Mouse (Mus musculus) liver, embryonic 16.5 days (tissue): ENCODE results near the gene Veph1. TPM values are rescaled to one million over a fixed set of nuclear protein-coding genes. Genes with fewer than 3 reads are reported as not detected.

Experiments used
- ATAC-seq: fragments of 200-750 bp; cut with Nextera tagmentation; 2 replicates; pipeline ENCODE4 v1.8.0; 2017; ENCODE audit warnings: low read depth, mild to moderate bottlenecking, moderate number of reproducible peaks, moderate library complexity
- H3K27ac ChIP-seq: fragments of 300-500 bp; sonication (generic); 2 replicates; pipeline ENCODE4 v1.5.1; 2014; ENCODE audit warnings: mild to moderate bottlenecking, low read length
- H3K27me3 ChIP-seq: fragments of 300-500 bp; sonication (generic); 2 replicates; pipeline ENCODE4 v1.6.1; 2014; ENCODE audit warnings: low read depth, low read length, mixed read lengths; ENCODE audit not compliant: control insufficient read depth, insufficient read depth
- H3K36me3 ChIP-seq: fragments of 300-500 bp; sonication (generic); 2 replicates; pipeline ENCODE4 v1.6.1; 2014; ENCODE audit warnings: mild to moderate bottlenecking; ENCODE audit not compliant: control insufficient read depth, insufficient read depth
- H3K4me1 ChIP-seq: fragments of 300-500 bp; sonication (generic); 2 replicates; pipeline ENCODE4 v1.6.1; 2014; ENCODE audit warnings: low read depth, low read length, mixed read lengths; ENCODE audit not compliant: control insufficient read depth
- H3K4me2 ChIP-seq: fragments of 300-500 bp; sonication (generic); 2 replicates; pipeline ENCODE4 v1.6.1; 2014; ENCODE audit warnings: low read depth, low read length, mixed read lengths
- H3K4me3 ChIP-seq: fragments of 300-500 bp; sonication (generic); 2 replicates; pipeline ENCODE4 v1.5.1; 2014; ENCODE audit warnings: low read depth, mild to moderate bottlenecking, low read length
- H3K9ac ChIP-seq: fragments of 300-500 bp; sonication (generic); 2 replicates; pipeline ENCODE4 v1.6.1; 2014; ENCODE audit warnings: low read depth, low read length
- H3K9me3 ChIP-seq: fragments of 300-500 bp; sonication (generic); replicated peaks from 2 replicates; pipeline ENCODE4 v1.6.1; 2016; ENCODE audit warnings: low read length; ENCODE audit not compliant: control insufficient read depth
- WGBS: fragments of 180-500 bp; shearing (Covaris S2); extraction: QIAGEN DNeasy Blood & Tissue Kit; methylation state at CpG from one replicate; pipeline ENCODE4 v1.1.7; 2014; ENCODE audit not compliant: insufficient replicate concordance; 5-methylcytosine and 5-hydroxymethylcytosine counted together
- polyA plus RNA-seq: library from polyadenylated mRNA; unstranded; fragments of >200 nt; fragmentation: Nextera tagmentation; extraction: Ambion mirVana; gene quantifications from 2 replicates; pipeline ENCODE4 v1.2.1, GENCODE M21; 2015

Veph1 gene
- polyA plus RNA-seq, 1 experiment from 2014 or later = 0.12 TPM

DNA sequence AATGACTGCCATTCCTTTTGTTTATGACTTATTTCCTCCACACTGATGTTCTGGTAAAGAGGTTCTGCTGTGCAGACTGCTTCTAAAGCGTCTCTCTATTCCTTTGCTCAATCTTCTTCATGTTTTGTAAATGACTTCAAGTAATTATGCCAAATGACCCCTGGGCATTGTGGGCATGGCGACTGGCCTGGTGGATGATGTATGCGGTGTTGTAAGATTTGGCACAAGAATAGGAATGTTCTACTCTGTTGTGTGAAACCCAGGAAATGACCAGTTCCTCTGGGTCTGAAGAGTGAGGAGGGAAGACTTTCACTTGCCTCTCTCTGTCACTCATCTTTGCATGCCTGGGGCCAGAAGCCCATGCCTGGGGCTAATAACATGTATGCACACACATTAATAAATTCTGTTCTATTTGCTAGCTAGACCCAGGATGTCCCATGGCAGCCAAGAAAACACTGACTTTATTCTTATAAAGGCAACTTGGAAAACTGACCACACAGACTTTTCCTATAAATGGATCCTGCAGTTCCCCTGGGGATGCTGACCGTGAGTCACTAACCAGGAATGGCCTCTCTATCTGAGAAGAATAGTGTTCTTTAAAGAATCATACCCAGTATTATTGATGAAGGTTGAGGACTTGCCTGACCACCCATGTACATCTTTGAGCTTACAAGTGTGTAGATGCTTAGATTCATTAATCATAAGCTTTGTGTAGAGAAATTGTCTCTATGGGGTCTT, 87.6 kb downstream of the Veph1 start:
- H3K36me3 ChIP-seq = no peaks in the 10 kb centered on the region
- ATAC-seq = no peak
- H3K4me2 ChIP-seq = no peak overlapping the region
- no peaks in the 10 kb centered on the region for H3K4me1 ChIP-seq
- H3K9me3 ChIP-seq = no peaks in the 10 kb centered on the region
- no peak overlapping the region for H3K9ac ChIP-seq
- H3K27ac ChIP-seq = no peak overlapping the region
- no peaks in the 10 kb centered on the region for H3K27me3 ChIP-seq
- WGBS = 66% methylated on average over 4 of the region's 4 CpGs
- no peak overlapping the region for H3K4me3 ChIP-seq

DNA sequence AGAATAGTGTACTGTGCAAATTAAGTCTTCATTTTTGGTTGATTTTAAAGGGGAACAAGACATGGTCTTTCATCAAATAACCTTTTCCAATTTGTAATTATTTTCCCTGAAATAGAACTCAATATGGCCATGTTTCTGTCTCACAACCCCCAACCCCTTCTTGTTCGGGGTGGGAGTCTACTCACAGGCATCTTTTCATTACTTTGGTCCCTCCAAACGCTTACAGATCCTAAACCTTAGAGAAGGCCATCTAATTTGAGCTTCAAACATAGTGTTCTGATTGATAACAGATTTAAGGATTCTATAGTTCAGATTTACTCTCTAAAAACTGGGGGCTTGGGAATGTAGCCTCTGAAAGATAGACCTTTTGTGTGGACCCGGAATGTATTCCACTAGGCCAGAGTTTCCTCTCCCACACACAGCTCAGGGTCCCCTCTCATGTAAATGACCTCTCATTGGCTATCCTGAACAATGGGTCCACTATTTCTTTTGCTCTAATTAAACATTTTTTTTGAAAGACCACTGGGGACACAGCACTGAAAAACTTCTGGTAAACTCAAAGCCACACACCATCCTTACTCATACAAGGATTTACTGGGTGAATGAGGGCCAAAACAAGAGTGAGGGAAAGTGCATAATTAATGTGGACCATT, 102.6 kb downstream of the Veph1 start:
- Histone ChIP-seq H3K9me3 (no peaks in the 10 kb centered on the region), H3K4me3 (no peak overlapping the region), H3K27me3 (no peaks in the 10 kb centered on the region), H3K36me3 (no peaks in the 10 kb centered on the region), H3K9ac (no peak overlapping the region), H3K4me1 (no peaks in the 10 kb centered on the region), H3K27ac (no peak overlapping the region), H3K4me2 (no peak overlapping the region)
- WGBS = 48% methylated on average over 3 of the region's 3 CpGs
- ATAC-seq = no peak

DNA sequence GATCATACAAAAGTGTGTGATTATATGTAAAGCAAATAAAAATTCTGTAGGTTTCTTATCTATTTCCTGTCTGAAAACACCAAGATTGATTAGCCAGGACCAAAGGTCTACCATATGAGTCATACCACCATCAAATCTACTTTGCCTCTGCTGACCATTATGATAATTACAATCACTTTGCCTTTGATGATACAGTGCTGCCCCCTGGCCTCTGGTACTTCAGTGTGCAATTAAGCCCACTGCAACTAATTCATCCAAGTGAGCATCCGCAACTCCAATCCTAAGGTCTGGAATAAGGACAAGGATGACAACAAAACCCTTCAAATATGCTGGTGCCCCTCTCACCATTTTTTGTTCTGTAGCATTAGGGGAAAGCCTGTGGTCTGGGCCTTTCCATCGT, 117.0 kb downstream of the Veph1 start:
- WGBS = 53% methylated on average over 2 of the region's 2 CpGs
- no peak overlapping the region for H3K4me3 ChIP-seq
- no peak overlapping the region for H3K27ac ChIP-seq
- H3K4me1 ChIP-seq = no peaks in the 10 kb centered on the region
- no peaks in the 10 kb centered on the region for H3K27me3 ChIP-seq
- H3K9ac ChIP-seq = no peak overlapping the region
- ATAC-seq = no peak
- H3K9me3 ChIP-seq = no peaks in the 10 kb centered on the region
- H3K36me3 ChIP-seq = no peaks in the 10 kb centered on the region
- H3K4me2 ChIP-seq = no peak overlapping the region

DNA sequence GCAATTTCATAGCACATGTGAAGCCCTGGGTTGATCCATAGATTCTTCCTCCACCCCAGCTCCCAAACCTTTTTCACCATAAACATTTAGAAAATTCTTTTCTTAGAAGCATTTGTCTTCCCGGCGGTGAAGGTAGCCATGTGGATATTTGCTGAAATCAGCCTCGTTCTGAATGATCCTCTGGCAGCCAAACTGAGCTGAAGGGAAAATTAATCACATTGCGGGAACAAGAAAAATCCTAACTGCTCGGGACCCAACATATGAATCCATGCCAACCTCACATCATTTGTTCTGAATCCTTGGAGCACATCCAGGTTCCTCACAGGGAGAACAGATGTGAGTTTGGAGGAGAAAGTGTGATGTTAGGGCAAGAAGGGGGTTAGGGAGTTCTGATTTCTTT, 123.7 kb downstream of the Veph1 start:
- Histone ChIP-seq H3K9ac (no peak overlapping the region), H3K36me3 (no peaks in the 10 kb centered on the region), H3K4me3 (no peak overlapping the region), H3K9me3 (no peaks in the 10 kb centered on the region), H3K4me2 (no peak overlapping the region), H3K27me3 (no peaks in the 10 kb centered on the region), H3K4me1 (no peaks in the 10 kb centered on the region), H3K27ac (no peak overlapping the region)
- 63% methylated on average over 5 of the region's 5 CpGs for WGBS
- no peak for ATAC-seq

DNA sequence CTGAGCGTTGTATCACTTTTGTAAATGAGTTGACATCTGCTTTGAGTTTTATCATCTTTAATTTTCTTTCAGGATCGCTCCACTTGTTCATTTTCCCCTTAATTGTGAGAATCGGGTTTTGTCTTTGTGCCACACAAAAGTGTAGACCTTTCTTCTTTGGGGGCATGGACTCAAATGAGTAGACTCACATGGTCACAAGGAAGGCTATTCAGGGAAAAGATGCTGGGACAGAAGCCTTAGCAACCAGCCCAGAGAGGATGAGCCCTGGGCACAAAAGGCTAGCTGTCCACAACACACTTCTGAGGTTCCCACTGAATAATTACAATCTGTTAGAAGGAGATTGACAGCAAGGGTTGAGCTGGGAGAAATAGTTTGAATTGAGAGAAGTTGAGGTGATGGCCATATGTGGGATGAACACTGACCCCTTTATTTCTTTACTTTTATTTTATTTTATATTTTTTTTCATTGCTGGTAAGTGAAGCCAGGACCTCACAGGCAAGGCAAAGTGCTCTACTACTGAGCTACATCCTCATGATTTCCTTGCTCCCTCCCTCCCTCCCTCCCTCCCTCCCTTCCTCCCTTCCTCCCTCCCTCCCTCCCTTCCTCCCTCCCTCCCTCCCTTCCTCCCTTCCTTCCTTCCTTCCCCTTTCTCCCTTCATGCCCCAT, 126.6 kb downstream of the Veph1 start:
- no peaks in the 10 kb centered on the region for H3K9me3 ChIP-seq
- no peaks in the 10 kb centered on the region for H3K36me3 ChIP-seq
- H3K27me3 ChIP-seq = no peaks in the 10 kb centered on the region
- no peaks in the 10 kb centered on the region for H3K4me1 ChIP-seq
- no peak overlapping the region for H3K9ac ChIP-seq
- 61% methylated on average over 3 of the region's 3 CpGs for WGBS
- H3K27ac ChIP-seq = no peak overlapping the region
- H3K4me2 ChIP-seq = no peak overlapping the region
- no peak for ATAC-seq
- H3K4me3 ChIP-seq = no peak overlapping the region

DNA sequence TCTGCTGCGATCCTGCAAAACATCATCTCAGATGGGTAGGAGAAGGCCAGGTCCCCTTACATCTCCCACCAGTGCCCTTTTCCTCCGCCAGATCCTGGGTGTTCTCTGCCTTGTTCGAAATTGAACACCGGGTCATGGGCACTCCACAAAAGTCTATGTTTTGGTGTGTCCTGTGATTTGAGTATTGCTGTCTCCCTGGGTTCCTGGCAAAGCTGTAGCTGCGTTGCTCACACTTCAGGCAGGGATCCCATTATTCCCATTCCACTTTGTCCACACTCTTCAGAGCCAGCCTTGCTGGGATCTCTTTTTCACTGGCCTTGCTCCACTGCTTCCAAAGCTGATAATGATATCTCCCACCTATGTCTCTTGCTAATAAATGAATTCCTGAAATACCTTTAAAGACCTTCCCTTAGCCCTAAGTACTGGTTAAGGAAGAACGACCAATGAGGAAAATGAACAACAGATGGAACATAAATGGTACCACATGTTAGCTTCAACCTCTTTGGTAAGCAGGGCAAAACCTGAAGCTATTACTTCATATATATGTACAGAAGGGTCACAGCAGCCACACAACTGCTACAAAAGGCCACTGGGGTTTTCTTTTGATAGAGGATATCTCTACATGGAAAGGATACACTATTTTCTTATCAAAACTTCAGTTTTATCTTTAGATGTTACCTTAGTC, 129.9 kb downstream of the Veph1 start:
- no peak overlapping the region for H3K4me3 ChIP-seq
- no peaks in the 10 kb centered on the region for H3K4me1 ChIP-seq
- no peak overlapping the region for H3K4me2 ChIP-seq
- ATAC-seq = no peak
- WGBS = 59% methylated on average over 6 of the region's 6 CpGs
- H3K36me3 ChIP-seq = no peaks in the 10 kb centered on the region
- H3K9ac ChIP-seq = no peak overlapping the region
- no peak overlapping the region for H3K27ac ChIP-seq
- no peaks in the 10 kb centered on the region for H3K9me3 ChIP-seq
- H3K27me3 ChIP-seq = no peaks in the 10 kb centered on the region

DNA sequence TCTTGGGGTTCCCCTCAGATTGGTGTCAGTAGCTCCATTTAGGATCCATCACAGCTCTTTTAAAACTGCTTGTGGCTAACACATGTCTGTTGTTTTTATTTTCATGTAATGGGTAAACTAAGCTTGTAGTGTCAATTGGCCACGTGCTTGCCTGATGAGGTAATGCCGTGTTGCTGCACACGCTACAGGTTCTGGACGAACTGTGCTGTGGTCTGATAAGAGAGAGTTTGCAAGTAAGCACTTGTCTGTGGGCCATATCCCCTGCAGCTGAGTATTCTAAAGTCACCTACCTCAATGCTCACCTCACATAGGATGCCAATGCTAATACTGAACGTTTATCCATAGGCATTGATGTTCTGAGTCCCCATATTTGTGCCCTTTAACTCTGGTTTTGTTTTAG, 131.6 kb downstream of the Veph1 start:
- Histone ChIP-seq H3K27me3 (no peaks in the 10 kb centered on the region), H3K4me2 (no peak overlapping the region), H3K9ac (no peak overlapping the region), H3K27ac (no peak overlapping the region), H3K36me3 (no peaks in the 10 kb centered on the region), H3K4me3 (no peak overlapping the region), H3K9me3 (no peaks in the 10 kb centered on the region), H3K4me1 (no peaks in the 10 kb centered on the region)
- 45% methylated on average over 5 of the region's 5 CpGs for WGBS
- no peak for ATAC-seq

DNA sequence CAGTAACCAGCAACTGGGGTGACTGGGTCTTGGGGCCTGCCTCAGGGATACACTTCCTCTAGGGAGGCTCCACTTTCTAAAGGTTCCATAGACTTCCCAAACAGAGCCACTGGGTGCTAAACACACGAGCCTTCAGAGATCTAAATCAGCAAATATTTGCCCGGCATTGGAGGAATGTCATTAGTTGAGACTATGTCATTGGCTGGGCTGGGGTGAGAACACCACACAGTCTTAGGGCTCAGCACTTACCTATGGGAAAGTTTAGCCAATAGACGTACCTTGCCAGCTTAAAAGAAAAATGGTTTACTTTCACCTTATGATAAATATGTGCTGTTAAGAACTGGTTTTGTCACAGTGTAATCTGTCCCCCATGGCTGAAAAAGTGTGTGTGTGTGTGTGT, 132.1 kb downstream of the Veph1 start:
- Histone ChIP-seq H3K4me2 (no peak overlapping the region), H3K4me1 (no peaks in the 10 kb centered on the region), H3K36me3 (no peaks in the 10 kb centered on the region), H3K9me3 (no peaks in the 10 kb centered on the region), H3K9ac (no peak overlapping the region), H3K27ac (no peak overlapping the region), H3K27me3 (no peaks in the 10 kb centered on the region), H3K4me3 (no peak overlapping the region)
- WGBS = 40% methylated on average over 3 of the region's 3 CpGs
- no peak for ATAC-seq

DNA sequence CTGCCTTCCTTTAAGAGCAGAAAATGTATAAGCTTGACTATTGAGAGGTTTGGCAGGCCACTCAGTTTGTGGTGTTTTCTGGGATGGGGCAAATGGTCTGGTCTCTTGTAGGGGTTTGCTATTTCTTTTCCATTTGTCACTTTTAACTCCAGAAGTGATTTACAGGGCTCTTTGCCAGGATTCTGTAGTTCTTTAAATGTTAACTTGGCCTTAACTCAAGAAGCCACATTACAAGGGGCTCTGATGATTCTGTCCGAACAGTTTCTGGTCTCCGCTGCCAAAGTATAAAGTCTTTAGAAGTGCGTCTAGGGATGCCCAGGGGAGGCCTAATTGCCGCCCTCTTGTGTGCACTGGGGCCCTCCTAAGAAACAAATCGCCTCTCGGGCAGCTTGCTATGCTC, 134.0 kb downstream of the Veph1 start:
- no peaks in the 10 kb centered on the region for H3K4me1 ChIP-seq
- H3K36me3 ChIP-seq = no peaks in the 10 kb centered on the region
- no peak for ATAC-seq
- H3K9me3 ChIP-seq = no peaks in the 10 kb centered on the region
- no peak overlapping the region for H3K4me2 ChIP-seq
- no peaks in the 10 kb centered on the region for H3K27me3 ChIP-seq
- no peak overlapping the region for H3K27ac ChIP-seq
- WGBS = 68% methylated on average over 6 of the region's 6 CpGs
- H3K9ac ChIP-seq = no peak overlapping the region
- no peak overlapping the region for H3K4me3 ChIP-seq
